Mouse (Mus musculus): ENCODE results near the gene 9930111J21Rik1.
"Not testable (repeated sequence)": the region's sequence is repeated elsewhere in the genome, so short reads cannot be mapped to it uniquely, and the experiment has no call there.

- not testable (repeated sequence) for TF ChIP-seq GATA1, TAL1 (IDR thresholded peaks at IDR 0.05; ENCODE audit: low read length)
Measured at GRCm38 (mm10) chr11:48994018-48994417, 14.8 kb upstream of the 9930111J21Rik1 start, which contains the start of gene Tgtp1.

All from erythroblast, embryonic 14.5 days (primary cell).